Mouse (Mus musculus): ENCODE measurements around the gene Atg9a. TPM values are rescaled to one million over a fixed set of nuclear protein-coding genes. Genes with fewer than 3 reads are reported as not detected.

Atg9a gene
- polyA plus RNA-seq, 1 experiment, result 68.4 TPM

DNA sequence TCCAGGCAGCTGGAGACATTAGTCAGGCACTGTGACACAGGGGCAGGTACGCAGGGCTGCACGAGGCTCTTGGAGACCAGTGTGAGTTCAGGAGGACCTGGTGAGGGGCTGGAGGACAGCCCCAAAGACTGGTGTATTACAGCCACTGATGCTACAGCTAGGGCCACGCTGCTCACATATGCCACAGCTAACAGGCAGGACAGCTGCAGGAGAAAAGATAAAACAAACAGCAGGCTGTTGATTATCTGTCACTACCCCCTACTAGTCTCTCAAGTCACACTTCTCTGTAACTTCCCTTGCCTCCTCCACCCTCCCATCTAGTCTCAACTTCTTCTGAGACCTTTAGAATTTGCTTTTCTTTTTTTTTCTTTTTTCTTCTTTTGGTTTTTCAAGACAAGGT is 55.3 kb downstream of the Atg9a start:
- TF ChIP-seq POLR2A (IDR thresholded peaks at IDR 0.05; ENCODE audit: borderline replicate concordance, extremely low read depth, insufficient read depth, insufficient read length, poor library complexity, severe bottlenecking), result no peak
- TF ChIP-seq CTCF (IDR thresholded peaks at IDR 0.05; ENCODE audit: borderline replicate concordance, extremely low read depth, insufficient read depth, insufficient read length), result no peak
- no peak for DNase-seq (ENCODE audit: low read depth)

DNA sequence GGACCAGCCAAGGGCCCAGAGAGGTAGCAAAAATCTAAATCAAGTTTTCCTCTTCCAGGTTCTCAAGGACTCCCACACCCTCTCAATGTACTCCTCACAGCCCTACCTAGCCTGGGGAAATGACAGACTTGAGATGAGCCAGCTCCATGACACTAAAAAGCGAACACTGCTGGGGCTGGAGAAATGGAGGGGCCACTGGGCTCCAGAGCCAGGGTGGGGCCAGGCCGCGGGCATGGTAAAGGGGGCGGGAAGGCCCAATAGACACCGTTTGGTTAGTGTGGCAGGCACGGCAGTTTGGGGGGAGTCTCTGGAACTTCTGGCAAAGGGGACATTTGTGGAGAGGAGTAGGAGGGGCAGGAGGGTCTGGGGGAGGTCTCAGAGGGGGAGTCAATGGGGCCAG is 55.7 kb downstream of the Atg9a start:
- no peak for DNase-seq (ENCODE audit: low read depth)

DNA sequence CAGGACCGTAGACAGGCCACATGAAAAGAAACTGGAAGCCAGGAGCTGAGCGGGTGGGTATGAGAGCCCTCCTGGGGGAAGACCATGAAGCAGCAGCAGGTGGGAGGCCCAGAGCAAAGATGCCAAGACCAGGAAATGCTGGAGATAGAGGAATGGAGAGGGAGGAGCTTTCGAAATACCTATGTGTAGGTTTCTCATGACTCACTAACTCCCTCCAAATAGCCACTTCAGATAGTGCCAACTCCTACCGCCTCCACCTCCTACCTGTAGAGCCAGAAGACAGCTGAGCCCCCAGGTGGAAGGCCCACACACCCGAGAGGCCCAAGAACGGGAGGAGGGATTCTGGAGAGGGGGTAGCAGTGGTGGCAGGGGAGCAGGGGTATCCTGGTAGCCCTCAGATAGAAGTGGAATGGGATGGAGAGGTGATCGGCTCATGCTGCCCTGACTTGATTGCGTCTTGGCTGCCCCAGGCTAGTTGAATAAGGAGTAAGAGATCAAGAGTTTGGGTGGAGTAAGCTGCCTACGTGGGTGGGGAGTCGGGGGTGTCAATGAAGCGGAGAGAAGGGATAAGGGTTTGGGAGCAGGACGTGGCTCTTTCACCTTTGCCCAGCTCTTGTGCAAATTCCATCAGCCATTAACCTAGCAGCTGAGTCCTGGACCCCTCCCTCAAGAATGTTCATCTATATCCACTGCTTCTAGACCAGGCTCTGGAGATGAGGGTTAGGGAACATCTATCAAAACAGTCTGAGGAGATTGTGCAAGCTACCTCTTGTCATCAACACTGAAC is 58.4 kb downstream of the Atg9a start, which contains the start of gene Slc23a3:
TSS of gene Slc23a3 (minus strand) at position 470 of the 787 bp plus-strand sequence.
- DNase-seq (ENCODE audit: low read depth), result no peak
- no peak for TF ChIP-seq CTCF (IDR thresholded peaks at IDR 0.05; ENCODE audit: borderline replicate concordance, extremely low read depth, insufficient read depth, insufficient read length)
- no peak for TF ChIP-seq POLR2A (IDR thresholded peaks at IDR 0.05; ENCODE audit: borderline replicate concordance, extremely low read depth, insufficient read depth, insufficient read length, poor library complexity, severe bottlenecking)

More for the DNA sequence above, 55.7 kb downstream of the Atg9a start:
- no peak for TF ChIP-seq POLR2A (IDR thresholded peaks at IDR 0.05; ENCODE audit: borderline replicate concordance, extremely low read depth, insufficient read depth, insufficient read length, poor library complexity, severe bottlenecking)
- TF ChIP-seq CTCF (IDR thresholded peaks at IDR 0.05; ENCODE audit: borderline replicate concordance, extremely low read depth, insufficient read depth, insufficient read length), result no peak

Other genes with a start within 250 kb of the Atg9a start
- gene Ihh, start 240.5 kb downstream of the Atg9a start, polyA plus RNA-seq (2012; rRNA removed), result 0.47 and 0.57 TPM in 2 replicates
- 2.4 and 2.6 TPM in 2 replicates for gene Nhej1, start 67.0 kb downstream of the Atg9a start, polyA plus RNA-seq (2012; rRNA removed)
- gene Slc23a3, start 58.3 kb downstream of the Atg9a start, polyA plus RNA-seq (2012; rRNA removed), result 0.06 TPM in 1 of 2 replicates, not detected in the other
- 59.8 and 64.9 TPM in 2 replicates for gene Cnppd1, start 49.5 kb downstream of the Atg9a start, polyA plus RNA-seq (2012; rRNA removed)
- gene Retreg2, start 49.4 kb downstream of the Atg9a start, polyA plus RNA-seq (2012; rRNA removed), result 184 and 196 TPM in 2 replicates
- gene Zfand2b, start 23.6 kb downstream of the Atg9a start, polyA plus RNA-seq (2012; rRNA removed), result 47.4 and 58.5 TPM in 2 replicates
- 32.6 and 40.9 TPM in 2 replicates for gene Abcb6, start 11.8 kb downstream of the Atg9a start, polyA plus RNA-seq (2012; rRNA removed)
- 22.6 and 34.6 TPM in 2 replicates for gene Ankzf1, start within 50 bp of the Atg9a start, polyA plus RNA-seq (2012; rRNA removed)
- gene Glb1l, start 18.6 kb upstream of the Atg9a start, polyA plus RNA-seq (2012; rRNA removed), result 30.9 and 37.9 TPM in 2 replicates
- gene Stk16, start 18.6 kb upstream of the Atg9a start, polyA plus RNA-seq (2012; rRNA removed), result 214 and 265 TPM in 2 replicates
- gene Tuba4a, start 27.7 kb upstream of the Atg9a start, polyA plus RNA-seq (2012; rRNA removed), result 3.3 and 7.9 TPM in 2 replicates
- gene A630095N17Rik, start 39.9 kb upstream of the Atg9a start, polyA plus RNA-seq (2012; rRNA removed), result not detected in 2 replicates
- gene Dnajb2, start 44.2 kb upstream of the Atg9a start, polyA plus RNA-seq (2012; rRNA removed), result 52.4 and 53.3 TPM in 2 replicates
- gene Ptprn, start 72.3 kb upstream of the Atg9a start, polyA plus RNA-seq (2012; rRNA removed), result 33.4 and 53.4 TPM in 2 replicates
- 78.9 and 87.2 TPM in 2 replicates for gene Resp18, start 86.2 kb upstream of the Atg9a start, polyA plus RNA-seq (2012; rRNA removed)
- gene Dnpep, start 125.8 kb upstream of the Atg9a start, polyA plus RNA-seq (2012; rRNA removed), result 140 and 189 TPM in 2 replicates
- 1.0 and 1.4 TPM in 2 replicates for gene Des, start 168.1 kb upstream of the Atg9a start, polyA plus RNA-seq (2012; rRNA removed)
- 49.2 and 56.1 TPM in 2 replicates for gene Speg, start 183.1 kb upstream of the Atg9a start, polyA plus RNA-seq (2012; rRNA removed)
- gene Gmppa, start 243.7 kb upstream of the Atg9a start, polyA plus RNA-seq (2012; rRNA removed), result 98.7 and 144 TPM in 2 replicates

Data from brain, embryonic 14.5 days (tissue).